Mouse (Mus musculus): ENCODE data around the gene Mmp9. TPM values are rescaled to one million over a fixed set of nuclear protein-coding genes. Genes with fewer than 3 reads are reported as not detected.

Mmp9 gene
- total and polyA plus RNA-seq, 3 experiments, result 0.63 to 0.82 TPM; not detected in 1

DNA sequence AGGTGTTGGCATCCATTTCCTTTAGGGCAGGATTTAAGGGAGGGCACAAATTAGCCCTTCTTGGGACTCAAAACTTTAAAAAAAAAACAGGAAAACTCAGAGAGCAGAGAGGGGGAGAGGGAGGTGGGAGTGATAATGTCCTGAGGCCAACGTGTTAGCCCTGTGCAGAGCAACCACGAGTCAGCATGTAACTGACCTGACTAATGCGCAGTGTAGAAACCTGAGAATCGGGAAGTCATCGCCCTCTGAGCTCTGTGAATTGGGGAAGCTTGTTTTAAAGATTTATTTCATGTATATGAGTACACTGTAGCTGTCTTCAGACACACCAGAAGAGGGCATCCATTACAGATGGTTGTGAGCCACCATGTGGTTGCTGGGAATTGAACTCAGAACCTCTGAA lies 23.8 kb upstream of the Mmp9 start:
- peaks cover 54% of the 10 kb centered on the region for H3K36me3 ChIP-seq (replicated peaks)
- no peaks in the 10 kb centered on the region for H3K9me3 ChIP-seq (replicated peaks)
- TF ChIP-seq GATA2 (IDR thresholded peaks at IDR 0.05; ENCODE audit: borderline replicate concordance, low read depth, low read length) (no peak), CTCF (IDR thresholded peaks at IDR 0.05; ENCODE audit: low read depth, low read length) (no peak)
- DNase-seq (ENCODE audit: low spot score) (peak; percentile 62), ATAC-seq (ENCODE audit: extremely low read depth, insufficient number of reproducible peaks, low FRiP score, poor library complexity, severe bottlenecking) (peak; percentile 73)
- peaks cover 58% of the 10 kb centered on the region for H3K4me1 ChIP-seq (ENCODE audit: insufficient read depth, low read depth, low read length)
- no peaks in the 10 kb centered on the region for H3K27me3 ChIP-seq (ENCODE audit: insufficient read depth, low read length)
- H3K4me3 ChIP-seq (ENCODE audit: low read depth, low read length), result no peak overlapping the region; the same call in 1 of the 2 replicates

DNA sequence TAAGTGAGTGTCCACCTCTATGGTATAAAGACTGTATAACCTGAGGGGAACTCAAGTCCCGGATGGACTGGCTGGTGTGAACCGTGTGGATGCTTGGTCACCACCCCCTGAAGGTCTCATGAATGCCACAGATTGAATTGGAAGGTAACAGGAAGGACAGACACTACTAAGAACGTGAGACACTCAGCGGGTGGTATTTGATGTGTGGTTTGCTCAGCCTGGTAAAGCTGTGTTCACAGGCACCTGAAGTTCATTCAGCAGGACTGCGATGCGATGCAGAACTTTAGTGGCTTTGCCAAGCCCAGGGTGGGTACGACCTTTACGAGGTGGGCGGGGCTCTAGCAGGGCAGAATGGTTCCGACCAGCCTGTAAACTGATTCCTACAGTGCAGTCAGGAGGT lies 23.2 kb upstream of the Mmp9 start:
- H3K9me3 ChIP-seq (replicated peaks), result no peaks in the 10 kb centered on the region
- TF ChIP-seq TAL1 (conservative IDR thresholded peaks at IDR 0.05; ENCODE audit: low read depth, low read length), result no peak
- ATAC-seq (ENCODE audit: extremely low read depth, insufficient number of reproducible peaks, low FRiP score, poor library complexity, severe bottlenecking), result peak; percentile 50; the same call in 1 of the 2 replicates
- peaks cover 58% of the 10 kb centered on the region for H3K36me3 ChIP-seq (replicated peaks)
- no peak for DNase-seq (ENCODE audit: low spot score)
- peaks cover 52% of the 10 kb centered on the region for H3K4me1 ChIP-seq (ENCODE audit: insufficient read depth, low read depth, low read length)
- H3K4me3 ChIP-seq (ENCODE audit: low read depth, low read length), result peak overlapping the region; percentile 53; the same call in 1 of the 2 replicates
- no peaks in the 10 kb centered on the region for H3K27me3 ChIP-seq (ENCODE audit: insufficient read depth, low read length)

DNA sequence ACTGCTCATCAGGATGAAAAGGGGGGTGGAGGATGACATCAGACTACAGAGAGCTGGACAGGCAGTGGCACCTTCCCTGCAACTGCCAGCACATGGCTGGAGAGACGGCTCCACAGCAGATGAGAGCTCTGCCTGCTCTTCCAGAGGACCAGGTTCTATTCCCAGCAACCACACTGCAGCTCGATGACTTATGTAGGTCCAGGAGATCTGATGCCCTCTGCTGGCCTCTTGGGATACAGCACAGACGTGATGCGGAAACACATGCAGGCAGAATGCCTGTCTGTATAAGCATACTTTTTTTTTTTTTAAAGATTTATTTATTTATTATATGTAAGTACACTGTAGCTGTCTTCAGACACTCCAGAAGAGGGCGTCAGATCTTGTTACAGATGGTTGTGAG lies 22.3 kb upstream of the Mmp9 start:
- ATAC-seq (ENCODE audit: extremely low read depth, insufficient number of reproducible peaks, low FRiP score, poor library complexity, severe bottlenecking) (no peak), DNase-seq (ENCODE audit: low spot score) (no peak)
- H3K4me1 ChIP-seq (ENCODE audit: insufficient read depth, low read depth, low read length), result peaks cover 44% of the 10 kb centered on the region
- no peaks in the 10 kb centered on the region for H3K9me3 ChIP-seq (replicated peaks)
- H3K27me3 ChIP-seq (ENCODE audit: insufficient read depth, low read length), result no peaks in the 10 kb centered on the region
- peaks cover 64% of the 10 kb centered on the region for H3K36me3 ChIP-seq (replicated peaks)
- H3K4me3 ChIP-seq (ENCODE audit: low read depth, low read length), result peak overlapping the region; percentile 52; the same call in 1 of the 2 replicates
- TF ChIP-seq CTCF (IDR thresholded peaks at IDR 0.05; ENCODE audit: low read depth, low read length), result peak; percentile 25; the same call in 1 of the 2 replicates
- TF ChIP-seq GATA2 (IDR thresholded peaks at IDR 0.05; ENCODE audit: borderline replicate concordance, low read depth, low read length), result no peak

DNA sequence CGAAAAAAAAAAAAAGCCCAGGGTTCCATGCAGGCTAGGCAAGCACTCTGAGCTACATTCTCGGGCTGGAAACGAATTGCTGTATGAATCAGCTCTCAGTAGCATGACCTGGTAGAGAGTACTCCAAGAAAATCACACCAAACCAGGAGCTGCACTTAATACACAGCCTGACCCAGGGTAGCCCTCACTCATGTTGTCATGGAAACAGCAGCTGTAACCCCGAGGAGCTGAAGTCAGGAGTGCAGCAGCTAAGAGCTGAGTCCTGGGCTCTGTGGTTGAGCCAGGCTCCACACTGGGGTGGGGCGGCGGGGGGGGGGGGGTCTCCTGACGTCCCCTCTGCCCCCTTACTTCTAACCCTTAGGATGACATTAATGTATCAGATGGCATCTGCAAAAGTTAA lies 18.6 kb upstream of the Mmp9 start:
- no peak overlapping the region for H3K4me3 ChIP-seq (ENCODE audit: low read depth, low read length)
- H3K9me3 ChIP-seq (replicated peaks), result no peaks in the 10 kb centered on the region
- no peak for ATAC-seq (ENCODE audit: extremely low read depth, insufficient number of reproducible peaks, low FRiP score, poor library complexity, severe bottlenecking)
- TF ChIP-seq GATA1 (IDR thresholded peaks at IDR 0.05; ENCODE audit: borderline replicate concordance, low read length) (no peak), POLR2AphosphoS5 (IDR thresholded peaks at IDR 0.05; ENCODE audit: insufficient replicate concordance, low read depth, low read length) (no peak), TAL1 (conservative IDR thresholded peaks at IDR 0.05; ENCODE audit: low read depth, low read length) (no peak), CTCF (IDR thresholded peaks at IDR 0.05; ENCODE audit: low read depth, low read length) (no peak), GATA2 (IDR thresholded peaks at IDR 0.05; ENCODE audit: borderline replicate concordance, low read depth, low read length) (no peak)
- peaks cover 5% of the 10 kb centered on the region; the same call in 1 of the 2 replicates for H3K27me3 ChIP-seq (ENCODE audit: insufficient read depth, low read length)
- peaks cover 46% of the 10 kb centered on the region for H3K36me3 ChIP-seq (replicated peaks)
- peaks cover 14% of the 10 kb centered on the region for H3K4me1 ChIP-seq (ENCODE audit: insufficient read depth, low read depth, low read length)
- no peak for DNase-seq (ENCODE audit: low spot score)

DNA sequence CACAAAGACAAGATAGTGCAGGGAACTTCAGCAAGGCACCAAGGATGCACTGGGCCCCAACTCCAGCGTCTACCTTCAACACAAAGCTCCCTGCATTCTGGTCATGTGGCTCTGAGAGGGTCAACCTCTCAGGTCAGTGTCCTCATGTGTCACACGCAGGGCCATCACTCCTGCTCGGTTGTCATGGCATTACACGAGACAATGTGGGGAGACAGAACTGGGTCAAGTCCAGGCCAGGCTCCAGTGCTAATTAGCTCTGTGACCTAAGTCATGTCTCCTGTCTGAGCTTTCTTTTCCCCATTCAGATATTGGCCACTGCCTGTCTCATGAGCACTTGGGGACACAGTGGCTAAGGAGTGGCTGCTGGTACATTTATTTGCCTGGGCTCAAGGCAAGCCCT lies 17.3 kb upstream of the Mmp9 start:
- peaks cover 7% of the 10 kb centered on the region; the same call in 1 of the 2 replicates for H3K27me3 ChIP-seq (ENCODE audit: insufficient read depth, low read length)
- no peak overlapping the region for H3K4me3 ChIP-seq (ENCODE audit: low read depth, low read length)
- DNase-seq (ENCODE audit: low spot score) (no peak), ATAC-seq (ENCODE audit: extremely low read depth, insufficient number of reproducible peaks, low FRiP score, poor library complexity, severe bottlenecking) (no peak)
- no peaks in the 10 kb centered on the region for H3K9me3 ChIP-seq (replicated peaks)
- no peak for TF ChIP-seq CTCF (IDR thresholded peaks at IDR 0.05; ENCODE audit: low read depth, low read length)
- no peak for TF ChIP-seq GATA2 (IDR thresholded peaks at IDR 0.05; ENCODE audit: borderline replicate concordance, low read depth, low read length)
- no peak for TF ChIP-seq POLR2AphosphoS5 (IDR thresholded peaks at IDR 0.05; ENCODE audit: insufficient replicate concordance, low read depth, low read length)
- TF ChIP-seq GATA1 (IDR thresholded peaks at IDR 0.05; ENCODE audit: borderline replicate concordance, low read length), result no peak
- no peak for TF ChIP-seq TAL1 (conservative IDR thresholded peaks at IDR 0.05; ENCODE audit: low read depth, low read length)
- peaks cover 42% of the 10 kb centered on the region for H3K36me3 ChIP-seq (replicated peaks)
- peaks cover 1% of the 10 kb centered on the region for H3K4me1 ChIP-seq (ENCODE audit: insufficient read depth, low read depth, low read length)

DNA sequence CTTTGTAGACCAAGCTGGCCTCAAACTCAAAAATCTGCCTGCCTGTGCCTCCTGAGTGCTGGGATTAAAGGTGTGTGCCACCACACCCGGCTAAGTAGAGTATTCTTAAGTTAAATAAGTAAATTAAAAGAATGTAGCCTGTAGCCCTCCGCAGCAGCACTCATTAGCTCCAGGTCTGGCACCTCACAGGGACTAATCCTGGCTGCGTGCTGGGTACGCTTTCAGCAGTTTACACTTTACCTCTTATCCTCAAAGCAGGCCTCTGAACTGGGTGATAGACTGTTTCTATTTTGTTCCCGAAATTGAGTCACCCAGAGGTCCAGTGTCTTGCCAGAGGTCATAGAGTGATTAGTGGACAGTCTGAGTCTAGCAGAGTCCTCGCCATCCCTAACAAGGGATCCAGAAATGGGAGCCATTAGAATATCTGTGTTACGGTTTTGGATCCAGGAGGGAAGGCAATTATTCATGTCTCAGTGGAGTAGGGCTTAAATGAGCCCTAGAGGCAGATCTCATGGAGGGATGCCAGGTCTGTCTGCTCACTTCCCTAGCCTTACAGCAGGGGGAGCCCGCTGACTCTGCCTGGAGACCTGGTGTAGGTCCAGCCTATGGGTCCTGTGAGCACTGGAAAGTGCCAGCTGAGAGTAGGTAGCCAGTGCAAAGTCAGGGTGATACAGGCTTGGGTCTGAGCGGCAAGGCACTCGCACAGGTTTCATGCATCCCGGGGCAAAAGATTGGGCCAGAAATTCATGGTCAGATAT lies 16.3 kb upstream of the Mmp9 start:
- peak; percentile 44 for DNase-seq (ENCODE audit: low spot score)
- no peak overlapping the region for H3K4me3 ChIP-seq (ENCODE audit: low read depth, low read length)
- H3K36me3 ChIP-seq (replicated peaks), result peaks cover 34% of the 10 kb centered on the region
- peak; percentile 83 for TF ChIP-seq CTCF (IDR thresholded peaks at IDR 0.05; ENCODE audit: low read depth, low read length)
- TF ChIP-seq GATA1 (IDR thresholded peaks at IDR 0.05; ENCODE audit: borderline replicate concordance, low read length), result no peak
- TF ChIP-seq TAL1 (conservative IDR thresholded peaks at IDR 0.05; ENCODE audit: low read depth, low read length), result no peak
- no peak for TF ChIP-seq POLR2AphosphoS5 (IDR thresholded peaks at IDR 0.05; ENCODE audit: insufficient replicate concordance, low read depth, low read length)
- ATAC-seq (ENCODE audit: extremely low read depth, insufficient number of reproducible peaks, low FRiP score, poor library complexity, severe bottlenecking), result peak; percentile 73
- H3K27me3 ChIP-seq (ENCODE audit: insufficient read depth, low read length), result peaks cover 11% of the 10 kb centered on the region; the same call in 1 of the 2 replicates
- no peaks in the 10 kb centered on the region for H3K4me1 ChIP-seq (ENCODE audit: insufficient read depth, low read depth, low read length)
- H3K9me3 ChIP-seq (replicated peaks), result no peaks in the 10 kb centered on the region

Data from G1E (cell line).